Mouse (Mus musculus) cortical plate, adult 2 months (tissue): Measurements from ENCODE around the gene Myo16.

Source experiments
- CTCF ChIP-seq: fragments of 200-500 bp; IDR thresholded peaks from 2 replicates; pipeline ENCODE4 v1.5.1; 2011; ENCODE audit warnings: mild to moderate bottlenecking, control low read depth, low read length; ENCODE audit not compliant: insufficient read depth; ENCODE audit errors: extremely low read depth
- POLR2A ChIP-seq: fragments of 200-500 bp; IDR thresholded peaks from 2 replicates; pipeline ENCODE4 v1.6.1; 2011; ENCODE audit warnings: mild to moderate bottlenecking, low read length, control low read depth; ENCODE audit not compliant: insufficient read depth; ENCODE audit errors: extremely low read depth

- TF ChIP-seq CTCF, result no peak
- TF ChIP-seq POLR2A, result no peak
These were observed 44.5 kb downstream of the Myo16 start for GRCm38 (mm10) chr8:10198164-10198563.
